Comparison of ENCODE assay signal across 25 mouse cellular contexts in genomic region chr13:53898351-53898750, GRCm38 (mm10).
DNase-seq lines count a peak whose midpoint lies in the region; ATAC-seq and TF ChIP-seq lines count a peak whose summit lies in the region.
"Had no signal": no experiment of that assay in that cellular context is flagged by ENCODE, and none has a peak within 500 bp of the region (broad histone marks: within the 10 kb centered on the region; RNA-seq: fewer than 3 reads in every experiment).

No protein-coding gene starts in this region.

- no peak for TF ChIP-seq POLR2A in kidney, adult 2 months (IDR thresholded peaks at IDR 0.05; ENCODE audit: low read depth, low read length)

- TF ChIP-seq CTCF in kidney, adult 2 months (conservative IDR thresholded peaks at IDR 0.05; ENCODE audit: insufficient read depth, insufficient read length, low read depth, low read length) = no peak
- no peak for TF ChIP-seq CTCF in lung, postnatal 0 days (IDR thresholded peaks at IDR 0.05)

- DNase-seq in heart, adult 11 months = peak; percentile 52
- no peak for DNase-seq in heart, embryonic 10.5 days (ENCODE audit: low spot score)
- no peak for DNase-seq in kidney, adult 2 months
- DNase-seq in kidney, adult 11 months = no peak
- peak; percentile 35 for DNase-seq in lung, postnatal 0 days (ENCODE audit: low spot score)
- no peak for DNase-seq in lung, postnatal 14 days
- DNase-seq in testis, postnatal 14 days (ENCODE audit: low spot score) = no peak
- DNase-seq: adrenal gland, postnatal 10 days; cerebellum, adult 11 months; cerebellum, adult 9-11 months; gastrocnemius, postnatal 36 days; retina, postnatal 1 day; right cerebral cortex, postnatal 25 days; spleen, adult 18-20 months; thymus, adult 18-20 months; thymus, postnatal 36 days had no signal

- no peaks in the 10 kb centered on the region for H3K36me3 ChIP-seq in heart, embryonic 10.5 days
- no peaks in the 10 kb centered on the region for H3K36me3 ChIP-seq in kidney, adult 2 months (ENCODE audit: control insufficient read depth, insufficient read depth, low read length)
- H3K36me3 ChIP-seq in lung, postnatal 0 days (ENCODE audit: insufficient read depth, low read length) = no peaks in the 10 kb centered on the region
- H3K36me3 ChIP-seq in stomach, embryonic 14.5 days (ENCODE audit: control insufficient read depth, insufficient read depth, low read length) = no peaks in the 10 kb centered on the region
- H3K36me3 ChIP-seq: embryonic facial prominence, embryonic 10.5 days; forebrain, embryonic 10.5 days; limb, embryonic 15.5 days; lung, embryonic 15.5 days; midbrain, embryonic 12.5 days had no signal

- no peaks in the 10 kb centered on the region for H3K9me3 ChIP-seq in heart, embryonic 10.5 days
- H3K9me3 ChIP-seq in lung, postnatal 0 days (ENCODE audit: low read length) = no peaks in the 10 kb centered on the region
- H3K9me3 ChIP-seq in stomach, embryonic 14.5 days (ENCODE audit: control insufficient read depth, low read depth, low read length) = no peaks in the 10 kb centered on the region
- H3K9me3 ChIP-seq: limb, embryonic 15.5 days; lung, embryonic 15.5 days; midbrain, embryonic 12.5 days had no signal

- whole genome bisulfite sequencing in heart, embryonic 10.5 days = 88% methylated on average over 10 of the region's 10 CpGs
- WGBS in kidney, adult 2 months = 52% methylated on average over 10 of the region's 10 CpGs
- WGBS in lung, postnatal 0 days = 70% methylated on average over 10 of the region's 10 CpGs
- 47% methylated on average over 10 of the region's 10 CpGs for WGBS in stomach, embryonic 14.5 days

- no peak overlapping the region for H3K27ac ChIP-seq in heart, embryonic 10.5 days
- H3K27ac ChIP-seq in kidney, adult 2 months (ENCODE audit: insufficient read depth, low read depth, low read length) = no peak overlapping the region
- H3K27ac ChIP-seq in lung, postnatal 0 days (ENCODE audit: low read length) = no peak overlapping the region
- H3K27ac ChIP-seq in stomach, embryonic 14.5 days (ENCODE audit: low read length) = no peak overlapping the region
- H3K27ac ChIP-seq: embryonic facial prominence, embryonic 10.5 days; forebrain, embryonic 10.5 days; left cerebral cortex, adult 2 months; limb, embryonic 15.5 days; liver, embryonic 14.5 days; lung, embryonic 15.5 days; midbrain, embryonic 12.5 days had no signal

- H3K27me3 ChIP-seq in heart, embryonic 10.5 days (ENCODE audit: insufficient read depth, poor library complexity, severe bottlenecking) = no peaks in the 10 kb centered on the region
- H3K27me3 ChIP-seq in kidney, adult 2 months (replicated peaks; ENCODE audit: control insufficient read depth, insufficient read depth, low read length) = no peaks in the 10 kb centered on the region
- no peaks in the 10 kb centered on the region for H3K27me3 ChIP-seq in lung, postnatal 0 days (replicated peaks; ENCODE audit: insufficient read depth, low read length)
- no peaks in the 10 kb centered on the region for H3K27me3 ChIP-seq in stomach, embryonic 14.5 days (ENCODE audit: control insufficient read depth, insufficient read depth, low read length)
- H3K27me3 ChIP-seq: limb, embryonic 15.5 days; lung, embryonic 15.5 days; midbrain, embryonic 12.5 days had no signal

- ATAC-seq in lung, postnatal 0 days = no peak
- ATAC-seq in stomach, embryonic 14.5 days (ENCODE audit: insufficient number of reproducible peaks, insufficient read depth, low FRiP score, low read depth) = no peak
- ATAC-seq: intestine, postnatal 0 days had no signal

- no peak overlapping the region for H3K4me3 ChIP-seq in heart, embryonic 10.5 days
- H3K4me3 ChIP-seq in kidney, adult 2 months (ENCODE audit: insufficient read depth, low read depth, low read length) = peak overlapping the region; percentile 20; the same call in 1 of the 2 replicates
- H3K4me3 ChIP-seq in lung, postnatal 0 days (ENCODE audit: low read depth, low read length) = no peak overlapping the region
- H3K4me3 ChIP-seq in stomach, embryonic 14.5 days (ENCODE audit: low read depth, low read length) = no peak overlapping the region
- H3K4me3 ChIP-seq: embryonic facial prominence, embryonic 10.5 days; forebrain, embryonic 10.5 days; left cerebral cortex, adult 2 months; limb, embryonic 15.5 days; lung, embryonic 15.5 days; midbrain, embryonic 12.5 days had no signal

- H3K9ac ChIP-seq in lung, postnatal 0 days (replicated peaks; ENCODE audit: low read depth) = no peak overlapping the region
- H3K9ac ChIP-seq in stomach, embryonic 14.5 days (replicated peaks; ENCODE audit: low read depth, low read length) = no peak overlapping the region
- H3K9ac ChIP-seq: limb, embryonic 15.5 days; liver, embryonic 14.5 days; lung, embryonic 15.5 days; midbrain, embryonic 12.5 days had no signal

- H3K4me2 ChIP-seq in lung, postnatal 0 days (replicated peaks; ENCODE audit: low read depth, low read length) = no peak overlapping the region
- H3K4me2 ChIP-seq in stomach, embryonic 14.5 days (replicated peaks; ENCODE audit: low read depth, low read length) = peak overlapping the region; percentile 12; the same call in 1 of the 2 replicates
- H3K4me2 ChIP-seq: limb, embryonic 15.5 days; lung, embryonic 15.5 days; midbrain, embryonic 12.5 days had no signal

- no peak for TF ChIP-seq EP300 in lung, postnatal 0 days (IDR thresholded peaks at IDR 0.05)

- peaks cover 20% of the 10 kb centered on the region for H3K4me1 ChIP-seq in heart, embryonic 10.5 days
- H3K4me1 ChIP-seq in kidney, adult 2 months (ENCODE audit: control insufficient read depth, insufficient read depth, low read length) = no peaks in the 10 kb centered on the region
- H3K4me1 ChIP-seq in lung, postnatal 0 days (ENCODE audit: insufficient read depth, low read depth, low read length) = no peaks in the 10 kb centered on the region
- H3K4me1 ChIP-seq in stomach, embryonic 14.5 days (ENCODE audit: control insufficient read depth, insufficient read depth, low read length) = no peaks in the 10 kb centered on the region
- H3K4me1 ChIP-seq: limb, embryonic 15.5 days; lung, embryonic 15.5 days had no signal

Comparison
In these comparisons a context has a peak if more than half of its experiments do, and no peak if none do; other contexts are left out.
1. DNase-seq: peak in heart, adult 11 months (single experiment) and lung, postnatal 0 days (single experiment); none in heart, embryonic 10.5 days (single experiment), kidney, adult 2 months (single experiment), kidney, adult 11 months (single experiment), lung, postnatal 14 days (single experiment) and testis, postnatal 14 days (single experiment).